Mouse (Mus musculus) cortical plate, adult 2 months (tissue): ENCODE data around the gene Irf5. TPM values are rescaled to one million over a fixed set of nuclear protein-coding genes. Genes with fewer than 3 reads are reported as not detected.
"Not testable (repeated sequence)": the region's sequence is repeated elsewhere in the genome, so short reads cannot be mapped to it uniquely, and the experiment has no call there.

Experiments used
- H3K27ac ChIP-seq: fragments of 200-500 bp; 2 replicates; pipeline ENCODE4 v1.5.1; 2012; ENCODE audit warnings: low read length, control low read depth, inconsistent platforms; ENCODE audit not compliant: insufficient read depth
- H3K4me1 ChIP-seq: fragments of 200-500 bp; 2 replicates; pipeline ENCODE4 v1.6.1; 2011; ENCODE audit warnings: low read length; ENCODE audit not compliant: control insufficient read depth, insufficient read depth
- H3K4me3 ChIP-seq: fragments of 200-500 bp; 2 replicates; pipeline ENCODE4 v1.5.1; 2011; ENCODE audit warnings: mild to moderate bottlenecking, low read length, control low read depth; ENCODE audit not compliant: insufficient read depth
- CTCF ChIP-seq: fragments of 200-500 bp; IDR thresholded peaks from 2 replicates; pipeline ENCODE4 v1.5.1; 2011; ENCODE audit warnings: mild to moderate bottlenecking, control low read depth, low read length; ENCODE audit not compliant: insufficient read depth; ENCODE audit errors: extremely low read depth
- POLR2A ChIP-seq: fragments of 200-500 bp; IDR thresholded peaks from 2 replicates; pipeline ENCODE4 v1.6.1; 2011; ENCODE audit warnings: mild to moderate bottlenecking, low read length, control low read depth; ENCODE audit not compliant: insufficient read depth; ENCODE audit errors: extremely low read depth
- polyA plus RNA-seq: library from polyadenylated mRNA; depleted of rRNA; stranded (reverse); fragments of >200 nt; gene quantifications from 2 replicates; pipeline ENCODE4 v1.2.3, GENCODE M21; 2012

The Irf5 gene
- polyA plus RNA-seq, 1 experiment, result 5.2 TPM

DNA sequence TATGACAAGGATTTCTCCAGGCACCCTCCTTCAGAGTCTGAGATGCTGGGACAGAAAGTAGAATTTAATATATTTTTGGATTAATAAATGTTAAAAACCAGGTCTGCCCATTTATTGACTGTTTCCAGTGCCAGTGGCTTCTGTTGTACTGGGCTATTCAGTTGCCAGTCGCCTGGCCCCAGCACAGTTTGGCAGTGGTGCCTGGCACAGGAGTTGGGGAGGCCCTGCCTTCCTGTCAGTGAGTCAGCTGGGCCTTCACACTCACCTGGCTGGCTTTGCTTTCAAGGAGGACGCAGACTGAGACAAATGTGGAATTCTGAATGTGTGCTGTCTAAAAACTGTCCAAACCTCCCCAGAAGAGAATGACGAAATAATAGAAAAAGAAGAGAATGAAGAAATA, 10.8 kb downstream of the Irf5 start:
- TF ChIP-seq CTCF (no peak), POLR2A (no peak)
- Histone ChIP-seq H3K4me1 (peaks cover 2% of the 10 kb centered on the region; the same call in 1 of the 2 replicates), H3K27ac (no peak overlapping the region), H3K4me3 (no peak overlapping the region)

DNA sequence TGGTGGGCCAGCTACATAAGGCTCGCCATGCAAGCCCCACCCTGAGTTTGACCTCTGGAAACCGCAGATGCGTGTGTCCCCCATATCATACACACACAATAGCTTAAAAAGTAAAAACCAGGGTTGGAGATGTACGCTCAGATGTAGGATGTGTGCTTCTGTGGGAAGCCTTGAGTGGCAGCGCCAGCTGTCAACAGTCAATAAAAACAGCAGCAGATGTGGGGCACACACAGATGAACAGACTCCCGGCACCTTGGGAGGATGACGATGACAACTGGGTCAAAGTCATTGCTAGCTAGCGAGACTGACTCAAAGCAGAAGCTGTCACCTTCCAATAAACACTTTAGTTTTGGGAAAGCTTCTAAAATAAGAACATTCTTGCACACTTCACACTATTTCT, 13.1 kb downstream of the Irf5 start:
- peaks cover 2% of the 10 kb centered on the region; the same call in 1 of the 2 replicates for H3K4me1 ChIP-seq
- no peak for TF ChIP-seq POLR2A
- no peak for TF ChIP-seq CTCF
- no peak overlapping the region for H3K4me3 ChIP-seq
- no peak overlapping the region for H3K27ac ChIP-seq

DNA sequence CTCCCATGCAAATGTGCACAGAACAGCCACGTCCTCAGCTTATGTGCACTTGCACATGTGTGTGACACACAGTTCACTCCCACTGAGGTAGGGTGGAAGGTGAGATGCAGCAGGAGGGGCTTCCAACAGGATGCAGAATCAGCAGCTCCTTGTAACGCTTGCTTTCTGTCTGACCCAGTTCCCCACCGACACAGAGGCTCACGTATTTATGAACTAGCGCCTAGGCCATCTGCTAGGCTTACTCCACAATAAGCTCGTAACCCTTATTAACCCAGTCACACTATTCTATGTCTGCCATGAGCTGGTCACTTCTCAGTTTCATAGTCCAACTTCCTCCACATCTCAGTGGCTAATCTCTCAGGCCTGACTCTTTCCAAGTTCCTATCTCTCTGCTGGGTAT, 13.8 kb downstream of the Irf5 start:
- no peak for TF ChIP-seq CTCF
- TF ChIP-seq POLR2A, result no peak
- Histone ChIP-seq H3K4me3 (no peak overlapping the region), H3K4me1 (peaks cover 2% of the 10 kb centered on the region; the same call in 1 of the 2 replicates), H3K27ac (no peak overlapping the region)

DNA sequence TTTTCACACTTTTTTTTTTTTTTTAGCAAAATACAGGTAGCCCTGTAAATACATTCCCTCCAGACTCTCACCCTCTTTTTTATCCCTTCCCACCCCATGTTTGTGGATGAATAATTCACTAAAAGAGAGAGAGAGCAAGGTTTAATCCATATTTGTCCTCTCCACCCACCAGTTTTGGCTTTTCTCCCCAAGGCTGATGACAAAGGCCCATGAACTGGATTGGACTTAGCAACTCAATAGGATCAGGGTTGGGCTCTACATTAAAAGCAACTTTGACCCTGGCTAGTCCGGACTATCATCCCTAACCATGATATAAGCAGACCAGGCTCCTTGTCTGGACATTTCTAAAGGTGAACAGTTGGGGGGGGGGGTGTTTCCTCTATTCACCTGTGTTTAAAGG, 14.5 kb downstream of the Irf5 start:
- Histone ChIP-seq H3K27ac (no peak overlapping the region), H3K4me3 (no peak overlapping the region), H3K4me1 (peaks cover 2% of the 10 kb centered on the region; the same call in 1 of the 2 replicates)
- TF ChIP-seq CTCF, result no peak
- no peak for TF ChIP-seq POLR2A

DNA sequence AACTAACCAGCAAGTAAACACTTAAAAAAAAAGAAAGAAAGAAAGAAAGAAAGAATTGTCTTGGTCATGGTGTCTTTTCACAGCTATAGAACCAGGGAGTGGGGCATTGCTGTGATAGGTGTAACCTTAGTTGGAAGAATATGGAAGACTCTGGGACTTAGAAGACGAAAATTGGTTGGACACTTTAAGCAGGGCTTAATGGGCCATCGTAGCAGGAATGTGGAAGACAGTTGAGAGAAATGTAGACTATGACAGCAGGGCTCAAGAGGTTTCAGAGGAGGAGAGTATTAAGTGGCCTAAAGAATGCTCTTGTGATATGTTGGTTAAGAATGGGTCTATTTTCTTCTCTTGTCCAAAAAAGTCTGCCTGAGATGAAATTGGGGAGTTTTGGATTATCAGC, 19.2 kb downstream of the Irf5 start:
- no peaks in the 10 kb centered on the region for H3K4me1 ChIP-seq
- no peak overlapping the region for H3K4me3 ChIP-seq
- TF ChIP-seq POLR2A, result no peak
- no peak for TF ChIP-seq CTCF
- no peak overlapping the region for H3K27ac ChIP-seq

DNA sequence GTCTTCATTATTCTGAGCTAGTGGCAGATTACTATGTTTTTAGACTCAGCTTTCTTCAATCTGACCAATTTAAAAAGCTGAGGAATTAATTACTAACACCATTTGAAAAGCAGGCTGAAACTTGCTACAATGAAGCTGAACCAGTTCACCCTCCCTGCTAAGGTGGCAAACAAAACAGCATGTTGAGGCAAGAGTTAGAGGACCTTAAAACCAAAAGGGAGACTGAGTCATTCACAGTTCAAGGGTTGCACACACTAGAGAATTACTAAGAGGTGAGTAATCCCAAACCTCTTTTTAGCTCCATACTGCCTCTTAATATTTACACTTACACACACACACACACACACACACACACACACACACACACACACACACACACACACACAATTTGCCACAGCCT, 21.2 kb downstream of the Irf5 start:
- H3K4me1 ChIP-seq, result no peaks in the 10 kb centered on the region
- H3K4me3 ChIP-seq, result no peak overlapping the region
- TF ChIP-seq POLR2A, result no peak
- TF ChIP-seq CTCF, result no peak
- no peak overlapping the region for H3K27ac ChIP-seq

DNA sequence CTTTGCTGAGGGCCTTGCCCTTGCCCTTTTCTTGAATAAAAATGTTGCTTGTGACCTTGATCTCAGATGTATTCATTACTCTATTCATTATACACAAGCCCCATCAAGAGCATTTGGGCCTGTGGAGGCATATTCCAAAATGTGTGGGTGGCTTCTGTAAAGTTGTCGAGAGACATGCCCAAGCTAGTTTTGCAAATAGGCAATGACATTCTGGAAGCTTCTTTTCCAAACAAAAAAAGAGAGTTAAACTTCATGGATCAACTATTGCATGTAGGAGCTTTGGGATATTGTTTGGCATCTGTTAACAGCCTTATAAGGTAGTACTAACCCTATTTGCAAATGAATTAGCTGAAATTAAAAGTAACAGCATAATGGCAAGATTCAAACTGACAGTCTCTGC, 21.7 kb downstream of the Irf5 start:
- Histone ChIP-seq H3K27ac (no peak overlapping the region), H3K4me3 (no peak overlapping the region), H3K4me1 (no peaks in the 10 kb centered on the region)
- no peak for TF ChIP-seq CTCF
- no peak for TF ChIP-seq POLR2A

DNA sequence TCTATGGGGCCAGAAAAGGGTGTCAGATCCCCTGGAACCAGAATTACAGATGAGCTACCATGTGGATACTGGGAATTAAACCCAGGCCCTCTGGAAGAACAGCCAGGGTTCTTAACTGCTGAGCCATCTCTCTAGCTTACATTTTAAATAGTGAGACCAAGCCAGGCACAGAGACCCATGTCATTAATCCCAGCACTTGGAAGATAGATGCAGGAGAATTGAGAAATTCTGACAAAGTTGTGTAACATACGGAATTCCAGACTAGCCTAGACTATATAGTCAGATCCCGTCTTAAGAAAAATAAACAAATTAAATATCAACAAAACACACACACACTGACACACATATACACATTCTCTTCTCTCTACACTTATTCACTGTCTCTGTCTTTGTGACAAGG, 26.1 kb downstream of the Irf5 start:
- Histone ChIP-seq H3K27ac (no peak overlapping the region), H3K4me3 (no peak overlapping the region), H3K4me1 (no peaks in the 10 kb centered on the region)
- no peak for TF ChIP-seq CTCF
- no peak for TF ChIP-seq POLR2A

DNA sequence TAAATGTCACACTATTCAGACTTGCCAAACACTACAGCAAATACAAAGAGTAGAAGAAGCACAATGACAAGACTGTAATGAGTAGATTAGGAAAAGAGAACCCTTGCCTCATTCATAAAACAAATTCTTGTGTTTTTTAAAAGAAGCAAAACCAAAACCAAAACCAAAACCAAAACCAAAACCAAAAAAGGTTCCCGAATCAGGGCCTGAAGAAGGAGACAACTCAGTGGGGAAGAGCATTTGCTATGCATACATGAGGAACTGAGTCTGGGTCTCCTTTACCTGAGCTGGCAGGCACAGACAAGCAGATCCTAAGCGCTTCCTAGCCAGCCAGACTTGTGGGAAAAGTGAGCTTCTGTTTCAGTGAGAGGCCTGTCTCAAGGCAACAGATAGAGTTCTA, 30.7 kb downstream of the Irf5 start:
- Histone ChIP-seq H3K4me3 (no peak overlapping the region), H3K27ac (no peak overlapping the region), H3K4me1 (no peaks in the 10 kb centered on the region)
- TF ChIP-seq POLR2A (no peak), CTCF (no peak)

DNA sequence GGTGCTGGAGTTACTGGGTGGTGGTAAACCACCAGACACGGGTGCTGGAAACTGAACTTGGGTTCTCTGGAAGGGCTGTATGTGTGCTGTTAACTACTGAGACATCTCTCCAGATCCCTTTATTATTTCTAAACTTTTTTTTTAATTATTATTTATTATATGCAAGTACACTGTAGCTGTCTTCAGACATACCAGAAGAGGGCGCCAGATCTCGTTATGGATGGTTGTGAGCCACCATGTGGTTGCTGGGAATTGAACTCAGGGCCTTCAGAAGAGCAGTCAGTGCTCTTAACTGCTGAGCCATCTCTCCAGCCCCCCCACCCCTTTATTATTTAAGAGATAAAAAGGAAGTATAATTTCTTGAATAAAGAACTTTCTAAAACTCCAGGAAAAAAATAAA, 50.0 kb downstream of the Irf5 start:
- H3K4me3 ChIP-seq, H3K4me1 ChIP-seq, H3K27ac ChIP-seq: not testable (repeated sequence)

DNA sequence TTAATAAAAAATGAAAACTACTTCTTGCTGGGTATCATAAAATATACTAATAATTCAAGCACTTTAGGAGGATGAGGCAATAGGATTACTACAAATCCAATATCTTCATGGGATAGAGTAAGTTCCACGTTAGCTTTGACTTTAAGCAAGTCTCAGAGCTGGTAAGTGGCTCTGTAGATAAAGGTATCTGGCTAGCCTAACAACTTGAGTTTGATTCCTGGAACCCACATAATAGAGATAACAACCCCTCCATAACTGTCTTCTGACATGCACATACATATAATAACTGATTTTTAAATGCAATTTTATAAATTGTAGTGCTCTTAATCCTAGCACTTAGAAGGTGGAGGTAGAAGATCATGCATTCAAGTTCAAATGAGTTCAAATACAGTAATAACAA, 54.3 kb downstream of the Irf5 start:
- H3K4me1 ChIP-seq, result no peaks in the 10 kb centered on the region
- H3K27ac ChIP-seq, result no peak overlapping the region
- no peak overlapping the region for H3K4me3 ChIP-seq
- TF ChIP-seq POLR2A, result no peak
